Mouse (Mus musculus) liver, embryonic 15.5 days (tissue): ENCODE results near the gene Ccn1. TPM values are rescaled to one million over a fixed set of nuclear protein-coding genes. Genes with fewer than 3 reads are reported as not detected.

Source experiments
- ATAC-seq: fragments of 200-750 bp; cut with Nextera tagmentation; 2 replicates; pipeline ENCODE4 v1.8.0; 2017; ENCODE audit warnings: moderate number of reproducible peaks, mild to moderate bottlenecking, moderate library complexity; ENCODE audit not compliant: insufficient read depth
- H3K27ac ChIP-seq: fragments of 300-500 bp; sonication (generic); replicated peaks from 2 replicates; pipeline ENCODE4 v1.5.1; 2015; ENCODE audit warnings: mild to moderate bottlenecking, inconsistent platforms
- H3K27me3 ChIP-seq: fragments of 300-500 bp; sonication (generic); 2 replicates; pipeline ENCODE4 v1.6.1; 2015; ENCODE audit warnings: mild to moderate bottlenecking, inconsistent platforms
- H3K36me3 ChIP-seq: fragments of 300-500 bp; sonication (generic); replicated peaks from 2 replicates; pipeline ENCODE4 v1.6.1; 2015; ENCODE audit warnings: moderate library complexity, mild to moderate bottlenecking, inconsistent platforms
- H3K4me1 ChIP-seq: fragments of 300-500 bp; sonication (generic); replicated peaks from 2 replicates; pipeline ENCODE4 v1.6.1; 2015; ENCODE audit warnings: inconsistent platforms
- H3K4me2 ChIP-seq: fragments of 300-500 bp; sonication (generic); 2 replicates; pipeline ENCODE4 v1.6.1; 2015; ENCODE audit warnings: moderate library complexity, mild to moderate bottlenecking, inconsistent platforms
- H3K4me3 ChIP-seq: fragments of 300-500 bp; sonication (generic); replicated peaks from 2 replicates; pipeline ENCODE4 v1.5.1; 2015; ENCODE audit warnings: mild to moderate bottlenecking, inconsistent platforms
- H3K9ac ChIP-seq: fragments of 300-500 bp; sonication (generic); 2 replicates; pipeline ENCODE4 v1.6.1; 2015; ENCODE audit warnings: moderate library complexity, mild to moderate bottlenecking, inconsistent platforms
- H3K9me3 ChIP-seq: fragments of 300-500 bp; sonication (generic); replicated peaks from 2 replicates; pipeline ENCODE4 v1.6.1; 2016; ENCODE audit warnings: inconsistent platforms
- WGBS: fragments of 180-500 bp; shearing (Covaris S2); methylation state at CpG from one replicate; pipeline ENCODE4 v1.1.7; 2015; ENCODE audit warnings: mixed read lengths; ENCODE audit not compliant: insufficient replicate concordance; 5-methylcytosine and 5-hydroxymethylcytosine counted together
- polyA plus RNA-seq: library from polyadenylated mRNA; unstranded; fragments of >200 nt; fragmentation: Nextera tagmentation; extraction: Ambion mirVana; gene quantifications from 2 replicates; pipeline ENCODE4 v1.2.1, GENCODE M21; 2015

Gene Ccn1
- polyA plus RNA-seq, 1 experiment from 2014 or later, result 7.6 TPM

DNA sequence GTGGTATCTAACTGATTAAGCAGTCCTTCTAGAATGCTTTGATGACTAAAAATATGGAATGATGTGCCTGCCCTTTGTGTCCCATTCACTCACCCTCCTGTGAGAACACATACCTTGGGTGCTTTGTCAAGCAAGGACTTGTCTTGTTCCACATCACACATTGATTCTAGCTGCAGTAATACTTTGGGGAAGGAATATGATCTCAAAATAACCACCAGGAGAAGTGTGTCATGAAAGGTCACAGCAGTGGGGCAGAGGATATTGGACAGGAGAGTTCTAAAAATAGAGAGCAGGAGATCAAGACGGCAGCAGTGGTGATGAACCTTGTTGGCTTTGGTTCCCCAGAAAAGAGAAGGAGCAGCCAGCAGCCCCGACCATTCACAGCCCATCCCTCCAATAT is 25.0 kb upstream of the Ccn1 start:
- no peak overlapping the region for H3K27ac ChIP-seq
- no peaks in the 10 kb centered on the region for H3K4me1 ChIP-seq
- H3K9ac ChIP-seq, result no peak overlapping the region
- no peak overlapping the region for H3K4me3 ChIP-seq
- no peaks in the 10 kb centered on the region for H3K9me3 ChIP-seq
- H3K36me3 ChIP-seq, result no peaks in the 10 kb centered on the region
- no peaks in the 10 kb centered on the region for H3K27me3 ChIP-seq
- H3K4me2 ChIP-seq, result no peak overlapping the region
- 28% methylated on average over 2 of the region's 2 CpGs for WGBS
- ATAC-seq, result no peak

- no peaks in the 10 kb centered on the region for H3K27me3 ChIP-seq
- no peaks in the 10 kb centered on the region for H3K4me1 ChIP-seq
- H3K27ac ChIP-seq, result no peak overlapping the region
- 62% methylated on average over 4 of the region's 4 CpGs for WGBS
- H3K9me3 ChIP-seq, result no peaks in the 10 kb centered on the region
- H3K4me2 ChIP-seq, result no peak overlapping the region
- no peaks in the 10 kb centered on the region for H3K36me3 ChIP-seq
- H3K4me3 ChIP-seq, result no peak overlapping the region
- ATAC-seq, result no peak
- no peak overlapping the region for H3K9ac ChIP-seq
These were observed 16.6 kb upstream of the Ccn1 start for GRCm38 (mm10) chr3:145666383-145666782.

DNA sequence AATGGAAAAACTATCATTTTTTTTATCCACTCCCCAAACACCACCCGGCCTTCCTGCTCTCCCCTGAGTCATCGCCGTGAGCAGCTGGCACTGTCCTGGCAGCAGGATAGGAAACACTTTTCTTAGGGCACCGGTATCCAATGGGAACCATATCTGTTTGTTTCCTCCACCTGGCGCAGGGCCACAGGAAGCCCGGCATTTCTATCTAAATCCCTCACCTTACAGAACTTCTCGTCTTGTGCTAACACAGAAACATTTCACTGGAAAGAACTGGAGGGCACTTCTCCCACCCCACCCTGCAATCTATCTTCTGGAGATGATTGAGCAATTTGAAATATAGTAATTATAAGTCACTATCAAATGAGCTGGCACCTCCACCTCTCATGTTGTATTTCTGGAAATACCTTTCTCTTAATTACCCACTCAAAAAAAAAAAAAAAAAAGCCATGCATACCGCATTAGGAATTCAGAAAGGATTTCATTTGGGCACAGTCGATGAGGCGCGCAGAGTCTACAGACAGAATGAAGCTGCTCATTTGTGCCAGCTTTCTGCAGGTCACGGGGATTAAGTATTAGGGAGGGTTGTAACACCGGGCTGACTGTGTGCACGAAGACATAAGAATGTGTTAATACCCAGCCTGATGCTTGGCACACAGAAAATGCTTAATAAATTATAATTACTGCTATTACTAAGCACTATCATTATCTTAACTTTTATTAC is 7.4 kb upstream of the Ccn1 start:
- H3K27ac ChIP-seq, result no peak overlapping the region
- peaks cover 16% of the 10 kb centered on the region for H3K27me3 ChIP-seq
- no peak for ATAC-seq
- no peaks in the 10 kb centered on the region for H3K36me3 ChIP-seq
- H3K4me3 ChIP-seq, result no peak overlapping the region
- H3K4me2 ChIP-seq, result no peak overlapping the region
- no peaks in the 10 kb centered on the region for H3K9me3 ChIP-seq
- H3K4me1 ChIP-seq, result 0 out of 2 replicates have a peak, but pooled peaks cover 5% of the 10 kb centered on the region
- WGBS, result 68% methylated on average over 14 of the region's 14 CpGs
- no peak overlapping the region for H3K9ac ChIP-seq

- H3K36me3 ChIP-seq, result no peaks in the 10 kb centered on the region
- H3K4me1 ChIP-seq, result 0 out of 2 replicates have a peak, but pooled peaks cover 5% of the 10 kb centered on the region
- no peak overlapping the region for H3K4me2 ChIP-seq
- H3K4me3 ChIP-seq, result no peak overlapping the region
- H3K9ac ChIP-seq, result no peak overlapping the region
- H3K27me3 ChIP-seq, result peaks cover 39% of the 10 kb centered on the region
- ATAC-seq, result no peak
- H3K27ac ChIP-seq, result no peak overlapping the region
- 56% methylated on average over 6 of the region's 6 CpGs for WGBS
- H3K9me3 ChIP-seq, result no peaks in the 10 kb centered on the region
These were observed 5.2 kb upstream of the Ccn1 start for GRCm38 (mm10) chr3:145654944-145655343.

GRCm38 (mm10) chr3:145654028-145654427 is 4.2 kb upstream of the Ccn1 start:
- no peak overlapping the region for H3K4me3 ChIP-seq
- peaks cover 48% of the 10 kb centered on the region for H3K27me3 ChIP-seq
- H3K9me3 ChIP-seq, result no peaks in the 10 kb centered on the region
- H3K4me1 ChIP-seq, result 0 out of 2 replicates have a peak, but pooled peaks cover 5% of the 10 kb centered on the region
- no peak overlapping the region for H3K4me2 ChIP-seq
- H3K27ac ChIP-seq, result no peak overlapping the region
- no peak for ATAC-seq
- no peak overlapping the region for H3K9ac ChIP-seq
- no peaks in the 10 kb centered on the region for H3K36me3 ChIP-seq
- 71% methylated on average over 9 of the region's 9 CpGs for WGBS

GRCm38 (mm10) chr3:145653191-145653940 is 3.6 kb upstream of the Ccn1 start:
- Histone ChIP-seq H3K27me3 (peaks cover 54% of the 10 kb centered on the region), H3K9ac (no peak overlapping the region; the same call in 1 of the 2 replicates), H3K4me2 (peak overlapping the region; percentile 65), H3K4me3 (peak overlapping the region; percentile 48), H3K4me1 (0 out of 2 replicates have a peak, but pooled peaks cover 5% of the 10 kb centered on the region), H3K9me3 (no peaks in the 10 kb centered on the region), H3K27ac (0 out of 2 replicates have a peak overlapping the region, but pooled peaks have one; percentile 6), H3K36me3 (no peaks in the 10 kb centered on the region)
- 1% methylated on average over 53 of the region's 53 CpGs for WGBS
- ATAC-seq, result peak; percentile 37

DNA sequence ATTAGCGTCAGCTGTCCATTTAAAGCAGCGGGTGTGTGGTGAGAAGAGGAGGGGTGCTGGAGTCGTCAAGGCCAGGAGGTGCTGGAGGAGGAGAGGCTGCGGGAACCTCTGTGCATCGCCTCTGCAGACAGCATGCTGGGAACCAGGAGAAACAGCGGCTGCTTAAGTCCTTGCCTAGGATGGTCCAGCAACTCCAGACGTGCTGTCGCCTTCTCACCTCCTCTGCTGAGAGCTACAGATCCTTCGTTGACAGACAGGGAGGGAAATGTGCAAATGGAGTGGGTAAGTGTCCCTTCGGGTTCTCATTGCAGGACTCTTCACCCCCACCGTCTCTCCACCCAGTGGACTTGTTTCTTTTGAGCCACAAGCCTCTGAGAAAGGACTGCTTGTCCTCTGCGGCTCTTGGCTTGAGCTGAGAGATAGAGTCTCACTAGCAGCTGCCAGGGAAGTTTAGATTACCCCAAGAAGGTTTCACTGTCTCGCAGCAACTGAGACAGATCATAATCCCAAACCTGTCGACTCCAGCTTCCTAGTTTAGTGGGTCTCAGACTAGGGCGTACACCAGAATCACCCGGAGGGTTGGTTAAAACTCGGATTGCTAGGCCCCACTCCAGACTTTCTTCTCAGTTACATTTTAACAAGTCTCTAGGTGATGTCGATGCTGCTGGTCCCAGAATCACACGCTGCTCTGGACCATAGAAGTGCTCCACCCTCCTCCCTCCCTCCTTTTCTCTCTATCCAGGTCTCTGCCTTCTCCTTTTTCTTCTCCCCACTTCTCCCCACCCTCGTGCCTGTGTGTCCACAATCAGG is 2.7 kb upstream of the Ccn1 start:
- peak overlapping the region; percentile 48; the same call in 1 of the 2 replicates for H3K4me3 ChIP-seq
- H3K9me3 ChIP-seq, result no peaks in the 10 kb centered on the region
- peak overlapping the region; percentile 6; the same call in 1 of the 2 replicates for H3K27ac ChIP-seq
- no peaks in the 10 kb centered on the region for H3K36me3 ChIP-seq
- no peak overlapping the region for H3K9ac ChIP-seq
- H3K4me1 ChIP-seq, result 0 out of 2 replicates have a peak, but pooled peaks cover 5% of the 10 kb centered on the region
- ATAC-seq, result no peak; the same call in 1 of the 2 replicates
- peaks cover 63% of the 10 kb centered on the region for H3K27me3 ChIP-seq
- peak overlapping the region; percentile 65 for H3K4me2 ChIP-seq
- WGBS, result 8% methylated on average over 20 of the region's 20 CpGs

- Histone ChIP-seq H3K36me3 (no peaks in the 10 kb centered on the region), H3K27me3 (peaks cover 67% of the 10 kb centered on the region), H3K27ac (no peak overlapping the region; the same call in 1 of the 2 replicates), H3K4me3 (no peak overlapping the region), H3K4me2 (no peak overlapping the region), H3K9me3 (no peaks in the 10 kb centered on the region), H3K9ac (no peak overlapping the region), H3K4me1 (0 out of 2 replicates have a peak, but pooled peaks cover 5% of the 10 kb centered on the region)
- no peak for ATAC-seq
- 9% methylated on average over 10 of the region's 10 CpGs for WGBS
These were observed 2.2 kb upstream of the Ccn1 start for GRCm38 (mm10) chr3:145651978-145652321.

DNA sequence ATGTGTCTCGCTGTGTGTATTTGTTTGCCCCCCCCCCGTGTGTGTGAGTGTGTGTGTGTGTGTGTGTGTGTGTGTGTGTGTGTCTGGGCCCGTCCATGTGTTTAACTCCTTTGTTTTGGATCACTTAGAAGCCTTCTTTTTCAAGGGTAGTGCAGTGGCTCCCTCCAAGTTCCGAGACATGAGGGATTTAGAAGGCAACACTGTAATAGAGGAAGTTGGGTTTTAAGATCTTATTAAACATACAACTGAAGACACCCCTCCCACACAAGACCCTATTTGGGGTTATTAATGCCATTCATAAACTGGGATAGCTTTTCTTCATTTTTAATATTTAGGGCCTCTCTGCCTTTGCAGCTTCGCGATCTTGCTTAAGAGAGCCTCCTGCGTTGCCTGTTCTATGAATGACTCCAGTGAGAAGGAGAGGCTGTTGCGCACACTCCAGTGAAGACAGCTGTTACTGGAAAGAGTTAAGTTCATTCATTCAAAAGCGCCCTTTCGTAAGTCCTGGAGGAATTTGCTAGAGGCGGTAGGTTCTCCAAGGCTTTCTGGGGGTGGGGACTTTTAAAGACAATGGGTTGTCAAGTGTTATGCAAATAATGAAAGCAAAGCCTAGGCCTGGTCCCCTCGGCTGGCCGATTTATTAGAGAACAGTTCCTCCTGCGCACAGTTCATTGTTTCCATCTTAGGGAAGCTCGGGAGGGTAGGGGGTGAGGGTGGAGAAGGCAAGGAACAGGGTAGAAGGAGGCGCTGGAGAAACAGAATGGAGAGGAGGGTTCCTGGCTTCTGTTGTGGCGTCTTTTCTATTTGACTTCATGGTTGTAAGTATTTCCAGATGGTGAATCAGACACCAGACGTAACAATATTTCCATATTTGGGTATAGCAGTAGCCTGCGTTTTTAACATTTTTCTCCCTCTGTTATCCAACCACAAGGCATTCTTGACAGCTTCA is 1.5 kb upstream of the Ccn1 start:
- Histone ChIP-seq H3K27ac (0 out of 2 replicates have a peak overlapping the region, but pooled peaks have one; percentile 24), H3K27me3 (peaks cover 67% of the 10 kb centered on the region)

More for the DNA sequence above, 1.5 kb upstream of the Ccn1 start:
- no peak for ATAC-seq
- Histone ChIP-seq H3K36me3 (no peaks in the 10 kb centered on the region), H3K9ac (no peak overlapping the region), H3K4me3 (no peak overlapping the region; the same call in 1 of the 2 replicates), H3K9me3 (no peaks in the 10 kb centered on the region), H3K4me2 (peak overlapping the region; percentile 53; the same call in 1 of the 2 replicates), H3K4me1 (0 out of 2 replicates have a peak, but pooled peaks cover 5% of the 10 kb centered on the region)
- WGBS, result 11% methylated on average over 19 of the region's 19 CpGs
